In genomic region chr12:109744186-109744585, GRCm38 (mm10) we compare ENCODE assay signal across 28 mouse cellular contexts.
DNase-seq lines count a peak whose midpoint lies in the region; ATAC-seq lines count a peak whose summit lies in the region.
"Had no signal": no experiment of that assay in that cellular context is flagged by ENCODE, and none has a peak within 500 bp of the region (broad histone marks: within the 10 kb centered on the region; RNA-seq: fewer than 3 reads in every experiment).

No protein-coding gene starts in this region.

- ATAC-seq in hindbrain, embryonic 13.5 days (ENCODE audit: low FRiP score) = no peak
- ATAC-seq in hindbrain, embryonic 11.5 days (ENCODE audit: low FRiP score) = no peak
- ATAC-seq in midbrain, embryonic 11.5 days (ENCODE audit: low FRiP score) = no peak
- no peak for ATAC-seq in midbrain, embryonic 15.5 days (replicated peaks)
- no peak for ATAC-seq in forebrain, embryonic 14.5 days
- ATAC-seq: CD4-positive, CD25-positive, alpha-beta regulatory T cell, adult 4 months; forebrain, embryonic 16.5 days; hindbrain, postnatal 0 days; inflammation-experienced regulatory T-cells, adult 6 months had no signal

- H3K36me3 ChIP-seq in hindbrain, embryonic 13.5 days = peaks cover 58% of the 10 kb centered on the region
- H3K36me3 ChIP-seq in hindbrain, embryonic 11.5 days (ENCODE audit: control insufficient read depth, insufficient read depth, low read length) = no peaks in the 10 kb centered on the region
- peaks cover 2% of the 10 kb centered on the region; the same call in 1 of the 2 replicates for H3K36me3 ChIP-seq in midbrain, embryonic 11.5 days (ENCODE audit: control insufficient read depth, insufficient read depth, low read length)
- H3K36me3 ChIP-seq in midbrain, embryonic 15.5 days (replicated peaks) = peaks cover 22% of the 10 kb centered on the region; the same call in 1 of the 2 replicates
- peaks cover 42% of the 10 kb centered on the region for H3K36me3 ChIP-seq in forebrain, embryonic 14.5 days (ENCODE audit: control insufficient read depth, insufficient read depth, low read length)

- H3K9me3 ChIP-seq in hindbrain, embryonic 13.5 days = no peaks in the 10 kb centered on the region
- no peaks in the 10 kb centered on the region for H3K9me3 ChIP-seq in hindbrain, embryonic 11.5 days (ENCODE audit: control insufficient read depth, low read length)
- no peaks in the 10 kb centered on the region for H3K9me3 ChIP-seq in midbrain, embryonic 11.5 days (ENCODE audit: control insufficient read depth, low read length)
- no peaks in the 10 kb centered on the region for H3K9me3 ChIP-seq in midbrain, embryonic 15.5 days
- H3K9me3 ChIP-seq in forebrain, embryonic 14.5 days (replicated peaks; ENCODE audit: control insufficient read depth, low read length) = no peaks in the 10 kb centered on the region
- H3K9me3 ChIP-seq: embryonic facial prominence, embryonic 10.5 days; embryonic facial prominence, embryonic 13.5 days; forebrain, embryonic 12.5 days; heart, embryonic 10.5 days; heart, embryonic 13.5 days had no signal

- 86% methylated on average over 4 of the region's 4 CpGs for WGBS in hindbrain, embryonic 13.5 days
- WGBS in hindbrain, embryonic 11.5 days = 99% methylated on average over 4 of the region's 4 CpGs
- 91% methylated on average over 4 of the region's 4 CpGs for WGBS in midbrain, embryonic 11.5 days
- 92% methylated on average over 4 of the region's 4 CpGs for WGBS in midbrain, embryonic 15.5 days
- 93% methylated on average over 4 of the region's 4 CpGs for WGBS in forebrain, embryonic 14.5 days

- H3K4me3 ChIP-seq in hindbrain, embryonic 13.5 days = no peak overlapping the region
- H3K4me3 ChIP-seq in hindbrain, embryonic 11.5 days (ENCODE audit: low read depth, low read length) = no peak overlapping the region
- H3K4me3 ChIP-seq in midbrain, embryonic 11.5 days (ENCODE audit: low read depth, low read length) = no peak overlapping the region
- no peak overlapping the region for H3K4me3 ChIP-seq in midbrain, embryonic 15.5 days
- no peak overlapping the region for H3K4me3 ChIP-seq in forebrain, embryonic 14.5 days (ENCODE audit: low read depth, low read length)
- H3K4me3 ChIP-seq: embryonic facial prominence, embryonic 10.5 days; embryonic facial prominence, embryonic 13.5 days; erythroblast, embryonic 14.5 days; forebrain, embryonic 12.5 days; heart, adult 2 months; heart, embryonic 10.5 days; heart, embryonic 13.5 days had no signal

- no peak for DNase-seq in hindbrain, embryonic 11.5 days (ENCODE audit: low spot score)
- DNase-seq in midbrain, embryonic 11.5 days (ENCODE audit: low spot score, missing footprints) = peak; percentile 82
- DNase-seq in right cerebral cortex, postnatal 25 days = peak; percentile 2
- DNase-seq in right cerebral cortex, postnatal 36 days (ENCODE audit: low spot score in 2 of 2) = no peak
- DNase-seq in forebrain, embryonic 14.5 days (ENCODE audit: low spot score) = no peak
- DNase-seq: adrenal gland, adult 2 months; adrenal gland, postnatal 14 days; cerebellum, adult 11-12 months; cerebellum, adult 8-10 months; cerebellum, postnatal 10 days; cerebellum, postnatal 36 days; embryo, embryonic 11 days; gastrocnemius, postnatal 25 days; heart, adult 2 months; heart, postnatal 14 days had no signal

- peak overlapping the region; percentile 27; the same call in 1 of the 2 replicates for H3K27ac ChIP-seq in hindbrain, embryonic 13.5 days
- H3K27ac ChIP-seq in hindbrain, embryonic 11.5 days (ENCODE audit: low read depth, low read length) = no peak overlapping the region
- no peak overlapping the region for H3K27ac ChIP-seq in midbrain, embryonic 11.5 days (ENCODE audit: low read depth, low read length)
- no peak overlapping the region for H3K27ac ChIP-seq in midbrain, embryonic 15.5 days
- no peak overlapping the region; the same call in 1 of the 2 replicates for H3K27ac ChIP-seq in forebrain, embryonic 14.5 days (ENCODE audit: low read depth, low read length)
- H3K27ac ChIP-seq: embryonic facial prominence, embryonic 13.5 days; heart, adult 2 months; heart, embryonic 10.5 days; hindbrain, postnatal 0 days had no signal

- H3K4me2 ChIP-seq in hindbrain, embryonic 13.5 days = no peak overlapping the region
- H3K4me2 ChIP-seq in hindbrain, embryonic 11.5 days (replicated peaks; ENCODE audit: low read depth, low read length) = no peak overlapping the region
- no peak overlapping the region for H3K4me2 ChIP-seq in midbrain, embryonic 11.5 days
- H3K4me2 ChIP-seq in midbrain, embryonic 15.5 days = no peak overlapping the region
- H3K4me2 ChIP-seq in forebrain, embryonic 14.5 days (ENCODE audit: low read length) = no peak overlapping the region
- H3K4me2 ChIP-seq: embryonic facial prominence, embryonic 13.5 days; forebrain, embryonic 12.5 days; heart, embryonic 13.5 days; hindbrain, embryonic 14.5 days had no signal

- peaks cover 48% of the 10 kb centered on the region for H3K4me1 ChIP-seq in hindbrain, embryonic 13.5 days (replicated peaks)
- H3K4me1 ChIP-seq in hindbrain, embryonic 11.5 days (replicated peaks; ENCODE audit: control insufficient read depth, insufficient read depth, low read length) = peaks cover 3% of the 10 kb centered on the region
- peaks cover 14% of the 10 kb centered on the region; the same call in 1 of the 2 replicates for H3K4me1 ChIP-seq in midbrain, embryonic 11.5 days (ENCODE audit: control insufficient read depth, insufficient read depth, low read length)
- peaks cover 35% of the 10 kb centered on the region for H3K4me1 ChIP-seq in midbrain, embryonic 15.5 days
- H3K4me1 ChIP-seq in forebrain, embryonic 14.5 days (ENCODE audit: control insufficient read depth, insufficient read depth, low read length) = peaks cover 27% of the 10 kb centered on the region

- H3K9ac ChIP-seq in hindbrain, embryonic 13.5 days = no peak overlapping the region
- H3K9ac ChIP-seq in hindbrain, embryonic 11.5 days (ENCODE audit: low read depth, low read length) = no peak overlapping the region
- no peak overlapping the region for H3K9ac ChIP-seq in midbrain, embryonic 11.5 days (ENCODE audit: low read length)
- H3K9ac ChIP-seq in midbrain, embryonic 15.5 days = no peak overlapping the region
- H3K9ac ChIP-seq in forebrain, embryonic 14.5 days (ENCODE audit: low read length) = no peak overlapping the region
- H3K9ac ChIP-seq: embryonic facial prominence, embryonic 13.5 days; forebrain, embryonic 12.5 days; heart, embryonic 13.5 days; hindbrain, embryonic 14.5 days had no signal

- no peaks in the 10 kb centered on the region for H3K27me3 ChIP-seq in hindbrain, embryonic 13.5 days
- no peaks in the 10 kb centered on the region for H3K27me3 ChIP-seq in hindbrain, embryonic 11.5 days (ENCODE audit: control insufficient read depth, insufficient read depth, low read length)
- H3K27me3 ChIP-seq in midbrain, embryonic 11.5 days (ENCODE audit: control insufficient read depth, insufficient read depth, low read length) = no peaks in the 10 kb centered on the region
- no peaks in the 10 kb centered on the region for H3K27me3 ChIP-seq in midbrain, embryonic 15.5 days (replicated peaks)
- H3K27me3 ChIP-seq in forebrain, embryonic 14.5 days (replicated peaks; ENCODE audit: control insufficient read depth, insufficient read depth, low read length) = no peaks in the 10 kb centered on the region
- H3K27me3 ChIP-seq: embryonic facial prominence, embryonic 13.5 days; forebrain, embryonic 12.5 days; heart, embryonic 13.5 days had no signal

Comparison
In these comparisons a context has a peak if more than half of its experiments do, and no peak if none do; other contexts are left out.
1. DNase-seq: peak in midbrain, embryonic 11.5 days (single experiment) and right cerebral cortex, postnatal 25 days (single experiment); none in hindbrain, embryonic 11.5 days (single experiment), right cerebral cortex, postnatal 36 days (0 of 2) and forebrain, embryonic 14.5 days (single experiment).